Mouse (Mus musculus) A20 (cell line): Measurements from ENCODE around the gene Tesc.

Source experiments
- DNase-seq: peaks from one replicate; pipeline ENCODE4 v3.0.0-alpha.2; 2011; ENCODE audit warnings: low read depth, low spot score

Tesc gene

GRCm38 (mm10) chr5:118015028-118015427 lies 12.5 kb upstream of the Tesc start:
- DNase-seq = no peak

DNA sequence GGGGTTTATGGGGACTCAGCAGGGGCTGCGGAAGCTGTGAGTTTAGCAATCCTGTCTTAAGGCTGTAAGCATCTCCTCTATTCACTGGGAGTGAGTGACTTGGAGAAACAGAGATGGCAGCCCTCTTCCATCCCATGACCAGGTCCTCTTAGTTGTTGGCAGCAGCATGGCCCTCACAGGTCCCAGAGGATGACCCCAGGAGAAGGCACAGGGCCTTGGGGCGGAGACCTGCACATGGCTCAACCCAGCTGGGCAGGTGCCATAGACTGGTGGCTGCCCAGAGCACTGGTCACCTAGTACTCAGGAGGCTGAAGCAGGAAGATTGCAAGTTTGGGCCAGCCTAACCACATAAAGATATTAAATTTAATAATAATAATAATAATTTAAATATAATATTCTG lies 11.9 kb upstream of the Tesc start:
- DNase-seq = no peak

GRCm38 (mm10) chr5:118017527-118017926 lies 10.0 kb upstream of the Tesc start:
- no peak for DNase-seq

- no peak for DNase-seq
These were observed 7.6 kb upstream of the Tesc start for GRCm38 (mm10) chr5:118019905-118020304.

DNA sequence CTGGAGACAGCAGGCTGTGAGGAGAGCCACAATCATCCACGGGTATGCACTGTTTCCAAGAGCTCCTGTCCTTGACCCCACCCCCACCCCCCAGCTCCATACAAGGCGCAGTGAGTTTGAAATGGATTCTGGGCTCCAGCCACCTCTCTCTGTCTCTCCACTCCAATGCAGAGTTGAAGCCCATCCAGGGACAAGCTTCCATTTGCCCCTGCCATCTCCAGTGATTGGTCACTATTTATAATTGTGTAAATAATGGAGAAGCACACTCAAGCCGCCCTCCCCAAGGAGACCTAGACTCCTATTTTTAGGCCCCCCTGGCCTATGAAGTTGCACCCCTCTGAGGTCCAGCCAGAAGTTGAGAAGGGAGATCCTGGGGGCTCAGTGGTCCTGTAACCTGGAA lies 4.5 kb upstream of the Tesc start:
- no peak for DNase-seq

- DNase-seq = no peak
These were observed 1.7 kb upstream of the Tesc start for GRCm38 (mm10) chr5:118025880-118026279.

DNA sequence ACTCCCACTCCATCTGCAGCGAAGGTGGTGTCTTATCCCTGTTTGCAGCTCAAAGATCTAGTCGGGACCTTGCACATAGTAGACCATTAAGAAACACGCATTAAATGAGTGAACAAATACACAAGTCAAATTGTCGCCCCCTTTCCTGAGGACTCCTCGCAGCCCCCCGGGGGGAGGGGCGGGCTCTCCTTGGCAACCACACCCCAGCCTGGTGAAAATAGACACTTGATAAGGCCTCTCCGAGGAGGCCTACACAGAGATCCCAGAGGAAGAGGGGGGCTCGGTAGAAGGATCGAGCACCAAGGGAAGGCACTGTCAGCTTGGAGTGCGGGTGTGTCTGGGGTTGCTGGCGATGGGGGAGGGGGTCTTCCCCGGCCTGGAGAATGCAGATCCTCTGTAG lies 1.2 kb upstream of the Tesc start:
- DNase-seq = no peak

DNA sequence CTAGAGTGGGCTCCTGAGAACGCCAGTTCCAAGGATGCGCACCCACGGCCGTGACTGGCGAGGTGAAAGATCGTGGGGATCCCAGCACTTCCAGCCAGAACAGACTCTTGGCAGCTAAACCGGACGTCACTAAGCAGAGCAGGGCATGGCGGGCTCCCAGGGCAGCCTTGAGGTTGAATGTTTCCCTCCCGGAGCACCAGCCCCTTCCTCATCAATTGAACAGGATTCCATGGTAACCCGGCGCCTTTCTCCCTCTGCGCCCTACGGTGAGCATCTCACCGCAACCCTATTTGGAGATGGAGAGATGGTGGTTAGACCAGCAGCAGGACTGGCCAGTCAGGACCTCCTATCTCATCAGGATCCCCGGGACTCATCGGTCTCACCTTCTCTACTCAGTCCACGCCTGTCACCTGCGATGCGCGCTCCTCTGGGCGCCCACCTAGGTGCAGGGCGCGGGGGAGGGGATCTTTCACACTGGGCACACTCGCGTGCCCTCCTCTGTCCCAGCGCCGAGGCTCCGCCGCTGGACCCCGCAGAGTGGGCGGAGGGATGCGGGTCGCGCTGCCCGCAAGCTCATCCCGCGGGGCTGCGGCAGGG lies 344 bp upstream of the Tesc start:
- no peak for DNase-seq

- DNase-seq = no peak
These were observed 870 bp downstream of the Tesc start for GRCm38 (mm10) chr5:118028191-118029034.

DNA sequence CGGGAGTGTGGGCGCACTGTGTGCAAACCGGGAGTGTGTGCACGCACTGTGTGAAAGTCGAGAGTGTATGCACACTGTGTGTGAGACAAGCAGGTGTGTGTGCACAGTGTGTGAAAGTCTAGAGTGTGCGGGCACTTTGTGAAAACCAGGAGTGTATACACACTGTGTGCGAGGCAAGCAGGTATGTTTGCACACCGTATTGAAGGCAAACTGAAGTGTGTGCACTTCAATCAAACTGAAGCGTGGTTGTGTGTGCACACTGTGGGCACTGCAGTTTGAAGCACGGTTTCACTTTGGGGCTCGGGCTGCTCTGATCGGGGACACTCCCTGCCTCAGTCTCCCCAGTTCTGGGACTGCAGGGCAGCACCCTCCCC lies 1.5 kb downstream of the Tesc start:
- no peak for DNase-seq

DNA sequence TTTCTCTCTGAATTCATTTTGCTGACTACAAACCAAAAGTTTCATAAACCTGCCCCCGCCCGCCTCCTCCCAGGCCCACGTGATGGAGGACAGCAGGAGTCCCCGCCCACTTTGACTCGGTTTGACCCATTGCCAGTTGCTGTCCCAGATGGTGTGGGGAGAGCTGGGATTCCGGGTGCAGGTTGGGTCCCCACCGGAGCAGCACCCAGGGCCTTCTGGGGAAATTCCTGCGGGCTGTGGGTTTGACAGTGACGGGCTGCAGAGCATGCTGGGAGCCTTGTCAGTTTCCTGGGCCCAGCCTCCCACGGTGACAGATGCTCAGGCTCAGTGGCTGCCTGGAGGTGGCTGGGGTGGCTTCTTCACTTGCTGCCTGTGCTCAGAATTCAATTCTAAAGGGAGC lies 1.9 kb downstream of the Tesc start:
- DNase-seq = peak; percentile 61

GRCm38 (mm10) chr5:118030022-118030675 lies 2.6 kb downstream of the Tesc start:
- DNase-seq = no peak

GRCm38 (mm10) chr5:118031059-118031458 lies 3.5 kb downstream of the Tesc start:
- no peak for DNase-seq

- no peak for DNase-seq
These were observed 4.0 kb downstream of the Tesc start for GRCm38 (mm10) chr5:118031508-118031907.

DNA sequence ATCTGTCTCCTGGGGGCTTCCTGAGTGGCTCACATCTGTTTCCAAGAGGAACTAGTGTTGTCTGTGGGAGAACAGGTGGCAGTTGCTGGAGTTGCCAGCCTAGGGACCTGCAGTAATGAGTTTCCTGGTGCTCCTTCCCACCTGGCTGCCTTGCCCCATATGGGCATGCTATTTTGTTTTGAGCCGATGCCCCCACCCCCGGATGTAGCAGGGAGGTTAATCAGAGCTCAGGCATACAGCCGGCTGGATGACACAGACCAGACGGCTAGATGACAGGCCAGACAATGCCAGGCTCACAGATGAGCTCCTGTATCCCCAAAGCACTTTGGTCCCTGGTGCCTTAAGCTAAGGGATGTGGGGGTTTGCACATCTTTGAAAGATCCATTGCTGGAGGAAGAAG lies 5.8 kb downstream of the Tesc start:
- DNase-seq = no peak

DNA sequence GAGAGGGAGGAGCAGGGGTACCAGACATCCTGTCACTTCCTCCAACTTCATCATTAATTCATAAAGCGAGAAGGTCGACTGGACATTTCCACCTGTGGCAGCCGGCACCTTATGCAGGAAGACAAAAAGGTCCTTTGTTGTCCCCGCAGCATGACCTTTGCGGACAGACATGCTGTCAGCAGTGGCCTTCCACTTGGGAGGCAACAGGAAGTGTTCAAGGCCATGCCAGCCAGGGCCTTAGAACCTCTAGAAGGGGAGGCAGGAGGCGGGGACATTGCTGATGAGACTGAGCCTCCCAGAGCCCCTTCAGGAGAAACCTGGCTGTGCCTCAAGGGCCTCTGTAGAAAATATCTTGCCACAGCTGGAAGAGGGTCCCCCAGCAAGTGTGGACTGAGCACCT lies 6.2 kb downstream of the Tesc start:
- DNase-seq = no peak

GRCm38 (mm10) chr5:118034632-118035031 lies 7.1 kb downstream of the Tesc start:
- no peak for DNase-seq

GRCm38 (mm10) chr5:118035786-118036185 lies 8.2 kb downstream of the Tesc start:
- no peak for DNase-seq

DNA sequence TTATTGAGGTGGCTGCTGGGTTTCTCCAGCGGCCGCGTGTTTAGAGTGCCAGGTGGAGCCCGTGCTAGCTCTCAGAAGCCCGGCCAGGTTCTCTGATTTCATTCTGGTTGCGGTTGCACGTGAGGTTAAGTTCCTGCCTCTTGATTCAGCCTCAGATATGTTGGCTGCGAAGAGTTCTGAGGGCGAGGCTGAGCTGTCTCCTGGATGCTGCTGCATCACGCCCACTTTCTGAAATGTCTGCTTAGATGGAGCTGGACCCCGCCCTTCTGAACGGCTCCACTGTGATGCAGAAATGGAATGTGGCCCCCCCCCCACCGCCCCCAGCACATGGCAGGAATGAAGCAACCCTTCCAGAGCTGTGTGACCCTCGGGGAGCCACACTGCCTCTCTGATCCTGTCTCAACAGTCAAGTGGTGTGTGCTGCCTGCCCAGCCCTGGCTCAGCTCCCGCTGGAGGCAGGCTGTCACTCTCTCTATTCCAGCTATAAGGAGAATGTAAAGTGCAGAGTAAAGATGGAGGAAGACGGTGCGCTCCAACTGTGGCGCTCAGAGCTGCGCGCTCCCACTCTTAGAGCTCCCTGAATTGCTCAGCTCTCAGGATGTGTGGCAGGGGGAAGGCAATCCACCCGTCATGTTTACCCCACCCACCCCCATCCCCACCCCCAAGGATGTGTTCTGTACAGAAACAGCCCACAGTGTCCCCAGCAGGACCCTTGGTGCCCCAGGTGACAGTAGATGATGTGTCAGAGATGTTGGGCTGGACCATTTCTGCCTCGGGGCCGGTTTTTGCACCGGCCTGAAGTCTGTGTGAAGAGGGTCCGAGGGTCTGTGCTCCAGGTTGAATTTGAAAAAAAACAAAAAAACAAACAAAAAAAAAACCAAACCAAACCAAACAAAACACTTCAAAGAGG lies 9.6 kb downstream of the Tesc start:
- DNase-seq = peak; percentile 7

DNA sequence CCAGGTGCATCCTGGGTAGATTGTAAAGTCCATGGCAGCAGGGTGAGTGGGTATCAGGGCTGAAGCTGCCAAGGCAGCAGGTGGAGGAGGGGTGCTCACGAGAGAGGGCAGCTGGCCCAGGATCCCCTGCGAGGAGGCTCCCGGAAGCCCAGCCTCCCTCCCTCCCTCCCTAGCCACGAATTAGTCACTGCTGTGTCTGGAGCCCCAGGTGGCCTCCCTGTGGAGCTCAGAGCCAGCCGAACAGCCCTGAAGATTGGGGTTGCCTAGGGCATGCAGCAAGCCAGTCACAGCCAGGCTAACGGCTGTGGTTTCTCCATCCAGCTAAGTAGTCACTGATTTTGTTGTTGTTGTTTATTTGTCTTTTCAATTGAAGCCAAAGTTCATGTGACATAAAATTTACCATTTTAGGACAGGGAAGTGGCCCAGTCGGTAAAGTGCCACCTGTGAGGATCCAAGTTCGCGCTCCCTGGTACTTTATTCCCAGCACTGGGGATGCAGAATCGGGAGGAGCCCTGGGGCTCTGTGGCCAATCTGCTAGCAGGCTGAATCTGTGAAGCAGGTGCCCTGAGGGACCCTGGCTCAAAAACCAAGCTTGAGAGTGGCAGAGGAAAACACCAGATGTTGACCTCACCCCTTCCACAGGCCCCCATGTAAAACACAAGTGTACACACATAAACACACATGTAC lies 10.4 kb downstream of the Tesc start:
- peak; percentile 87 for DNase-seq

DNA sequence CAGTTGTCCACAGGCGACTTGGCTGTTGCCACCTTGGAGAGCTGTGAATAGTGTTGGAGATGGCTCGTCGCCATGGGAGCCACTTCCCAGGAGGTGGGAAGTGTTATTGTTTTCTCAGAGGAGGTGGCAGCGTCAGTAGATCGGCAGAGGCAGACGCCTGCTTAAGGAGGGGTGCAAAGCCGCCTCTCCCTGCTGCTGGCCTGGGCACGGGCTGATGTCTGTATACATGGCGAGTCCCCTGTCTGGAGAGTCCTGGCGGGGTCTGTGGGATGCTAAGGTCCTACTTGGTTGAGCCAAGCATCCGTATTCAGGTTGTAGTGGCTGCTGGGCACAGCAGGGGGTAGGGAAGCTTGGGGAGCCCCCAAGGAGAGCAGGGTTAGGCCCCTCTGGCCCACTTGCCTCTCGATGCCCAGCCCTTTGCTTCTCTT lies 11.7 kb downstream of the Tesc start:
- DNase-seq = no peak
